Mouse (Mus musculus) gastrocnemius, adult 18-20 months (tissue): ENCODE measurements around the gene Klhl8. TPM values are rescaled to one million over a fixed set of nuclear protein-coding genes. Genes with fewer than 3 reads are reported as not detected.
"Not testable (repeated sequence)": the region's sequence is repeated elsewhere in the genome, so short reads cannot be mapped to it uniquely, and the experiment has no call there.

ENCODE experiments used
- DNase-seq: peaks from one replicate; pipeline ENCODE4 v3.0.0; 2021; ENCODE audit warnings: low spot score
- long read RNA-seq, 2 experiments: library from polyadenylated mRNA; stranded (forward); transcript quantifications; one replicate each; pipeline ENCODE4 v2.0.0; 2021
- total RNA-seq, 2 experiments: library from RNA; stranded (reverse); gene quantifications; 2 replicates each; pipeline ENCODE4 v1.2.3; 2021

Gene Klhl8
- 10 to 100 TPM; 28.4 to 28.6 TPM for total RNA-seq
- long read RNA-seq, experiment 1, transcript Klhl8-201 (10 exons, 3,193 nt) = major isoform, 54 of 135 reads
- long read RNA-seq, experiment 1, partial matches to known transcripts = 11 of 135 reads
- long read RNA-seq, experiment 1, other reads (novel, unspliced or antisense) = 70 of 135 reads
- long read RNA-seq, experiment 2, transcript Klhl8-201 (10 exons, 3,193 nt) = major isoform, 45 of 105 reads
- long read RNA-seq, experiment 2, partial matches to known transcripts = 7 of 105 reads
- long read RNA-seq, experiment 2, other reads (novel, unspliced or antisense) = 53 of 105 reads

DNA sequence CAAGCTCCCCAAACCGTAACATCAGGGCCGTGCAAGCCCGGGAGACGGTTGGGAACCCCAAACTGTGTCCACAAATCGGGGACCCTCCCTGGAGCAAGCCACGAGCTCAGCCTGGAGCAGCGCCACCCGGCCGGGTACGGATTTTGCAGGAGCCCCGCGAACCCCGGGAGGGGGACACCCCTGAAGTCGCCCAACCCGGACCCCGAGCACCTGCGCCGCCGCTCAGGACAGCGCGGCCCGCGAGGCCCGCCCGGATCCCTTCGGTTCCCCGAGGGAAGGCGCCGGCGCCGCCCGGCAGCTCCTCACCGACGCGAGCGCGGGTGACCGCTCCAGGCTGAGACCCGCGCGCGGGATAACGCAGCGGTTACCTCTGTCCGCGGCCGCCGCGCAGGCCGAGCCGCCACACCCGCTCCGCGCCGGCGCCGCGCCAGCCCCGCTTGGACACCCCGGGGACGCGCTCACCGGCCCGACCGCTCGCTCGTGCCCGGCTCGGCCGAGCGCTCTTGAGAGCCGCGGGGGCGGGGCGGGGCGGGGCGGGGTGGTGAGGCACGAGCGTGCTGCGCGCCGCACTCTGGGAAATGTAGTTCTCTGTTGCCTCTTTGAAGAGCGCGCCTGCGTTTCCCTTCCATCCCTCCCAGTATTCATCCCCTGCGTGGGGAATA, at the start of gene Klhl8:
Gene Klhl8, minus strand, starts transcription at position 512 of the 662 bp plus-strand sequence.
- peak; percentile 82 for DNase-seq

DNA sequence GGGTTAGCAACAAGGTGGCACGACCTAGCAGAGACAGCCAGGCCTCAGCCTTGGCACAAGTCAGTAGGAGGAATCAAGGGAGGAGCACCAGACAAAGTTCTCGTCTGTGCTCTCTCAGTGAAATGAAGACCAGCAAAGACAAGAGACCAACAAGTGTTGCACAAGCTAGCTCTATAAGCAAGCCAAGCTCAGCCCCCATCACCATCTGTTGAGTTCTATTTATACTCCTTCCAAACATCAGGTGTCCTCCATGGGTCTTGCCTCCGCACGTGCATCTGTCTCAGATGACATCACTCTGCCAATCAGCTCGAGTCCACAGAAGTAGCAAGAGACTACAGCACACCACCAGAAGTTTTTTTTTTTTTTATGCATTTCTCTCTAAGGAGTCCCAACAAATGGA, 43.6 kb upstream of the Klhl8 start:
- DNase-seq = peak; percentile 14

DNA sequence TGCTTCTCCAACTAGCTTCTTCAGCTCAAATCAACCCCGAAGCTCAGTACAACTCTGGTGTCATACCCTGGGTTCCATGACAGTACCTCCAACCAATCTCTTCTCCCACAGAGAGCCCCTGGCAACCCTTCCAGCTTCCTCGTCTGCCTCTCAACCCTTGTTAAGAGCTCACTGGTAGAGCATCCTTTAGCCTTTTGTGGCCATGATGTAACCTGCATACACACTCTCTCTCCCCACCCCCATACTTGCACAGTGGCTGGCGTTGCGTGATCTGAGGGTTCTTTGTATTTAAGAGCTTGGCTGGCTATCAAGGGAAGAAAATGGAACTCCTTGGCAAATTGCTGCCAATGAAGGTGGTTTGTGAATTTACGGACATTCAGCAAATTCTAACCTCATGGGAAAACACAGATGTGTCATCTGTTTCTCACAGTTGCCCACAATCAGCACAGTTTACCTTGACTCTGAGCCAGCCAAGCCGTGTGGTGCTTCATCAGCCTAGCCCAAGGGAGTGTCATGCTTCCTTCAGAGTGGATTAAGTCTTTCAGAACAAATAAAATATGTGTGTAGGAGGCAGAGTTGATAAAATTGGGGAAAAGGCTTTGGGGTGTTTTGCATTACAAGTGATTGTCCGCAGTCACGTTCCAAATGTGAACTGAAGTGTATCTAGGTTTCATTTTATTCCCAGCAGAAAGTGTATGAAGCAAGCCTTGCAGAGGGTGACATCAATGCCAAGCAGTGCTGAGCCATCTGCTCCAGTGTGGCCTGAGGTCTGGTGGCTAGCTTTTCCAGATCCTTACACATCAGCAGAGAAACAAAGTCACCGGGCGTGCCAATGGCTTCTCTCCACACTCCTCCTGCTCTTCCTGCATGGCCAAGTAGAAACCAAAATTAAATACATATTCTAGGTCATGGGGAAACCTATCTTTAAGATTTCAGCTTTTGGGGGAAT, 42.4 kb upstream of the Klhl8 start:
- no peak for DNase-seq

DNA sequence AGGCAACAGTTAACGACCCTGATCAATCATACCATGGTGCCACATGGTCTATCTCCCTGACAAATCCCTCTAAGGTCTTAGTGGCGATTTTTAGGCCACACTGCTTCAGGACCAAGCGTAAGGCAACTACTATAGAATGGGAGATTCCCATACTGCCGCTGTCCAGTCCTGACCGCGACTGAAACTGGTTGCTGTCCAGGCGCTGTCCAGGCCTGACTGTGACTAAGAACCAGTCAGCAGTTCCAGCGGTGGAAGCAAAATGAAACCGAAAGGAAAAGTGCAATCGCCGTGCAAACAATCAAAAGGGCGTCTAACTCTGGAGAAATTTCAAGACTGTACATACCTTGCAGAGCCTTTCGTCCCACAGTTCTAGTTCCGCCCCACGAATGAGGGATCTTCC, 39.1 kb upstream of the Klhl8 start:
- not testable (repeated sequence) for DNase-seq

DNA sequence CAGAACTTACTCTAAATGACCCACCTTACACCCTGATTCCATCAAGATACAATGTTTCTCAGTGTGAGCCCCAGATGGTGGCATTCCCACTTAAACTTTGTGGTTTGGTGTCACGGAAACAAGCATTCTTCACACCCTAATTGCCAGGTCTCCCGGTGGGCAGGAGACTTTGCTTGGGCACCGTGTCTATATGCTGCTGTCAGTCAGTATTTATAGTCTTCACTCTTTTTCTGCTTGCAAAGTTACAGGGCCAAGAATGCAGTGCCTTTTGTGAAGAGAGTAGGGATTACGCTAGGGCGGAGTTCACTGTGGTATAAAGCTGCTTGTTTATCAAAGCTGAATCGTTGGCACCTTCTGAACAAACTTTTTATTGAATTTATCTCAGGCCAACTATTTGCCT, 32.1 kb upstream of the Klhl8 start:
- no peak for DNase-seq

DNA sequence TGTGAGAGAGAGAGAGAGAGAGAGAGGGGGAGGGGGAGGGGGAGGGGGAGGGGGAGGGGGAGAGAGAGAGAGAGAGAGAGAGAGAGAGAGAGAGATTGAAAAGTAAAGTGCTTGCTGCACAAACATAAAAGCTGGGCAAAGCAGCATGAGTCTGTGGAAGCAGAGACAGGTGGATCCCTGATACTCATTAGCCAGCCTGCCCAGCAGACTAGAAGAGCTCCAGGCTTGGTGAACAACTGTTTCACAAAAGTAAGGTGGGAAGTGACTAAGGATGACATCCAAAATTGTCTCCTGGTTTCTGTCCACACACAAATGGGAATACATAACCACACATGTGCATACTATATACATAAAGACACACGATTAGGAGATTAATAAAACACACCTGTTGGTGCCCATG, 28.8 kb upstream of the Klhl8 start:
- no peak for DNase-seq

DNA sequence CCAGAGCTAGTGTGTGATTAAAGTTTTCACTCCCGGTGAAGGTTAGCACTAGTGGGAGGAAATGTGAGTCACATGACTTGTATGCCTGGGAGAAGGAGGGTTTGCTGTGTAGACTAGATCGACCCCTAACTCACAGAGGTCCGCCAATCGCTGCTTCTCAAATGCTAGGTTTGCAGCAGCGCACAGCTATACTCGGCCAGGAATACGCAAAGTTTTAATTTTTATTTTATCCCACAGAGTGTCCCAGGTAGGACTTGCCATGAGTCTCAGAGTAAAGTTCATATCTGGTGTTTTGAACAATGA, 28.2 kb upstream of the Klhl8 start:
- no peak for DNase-seq

DNA sequence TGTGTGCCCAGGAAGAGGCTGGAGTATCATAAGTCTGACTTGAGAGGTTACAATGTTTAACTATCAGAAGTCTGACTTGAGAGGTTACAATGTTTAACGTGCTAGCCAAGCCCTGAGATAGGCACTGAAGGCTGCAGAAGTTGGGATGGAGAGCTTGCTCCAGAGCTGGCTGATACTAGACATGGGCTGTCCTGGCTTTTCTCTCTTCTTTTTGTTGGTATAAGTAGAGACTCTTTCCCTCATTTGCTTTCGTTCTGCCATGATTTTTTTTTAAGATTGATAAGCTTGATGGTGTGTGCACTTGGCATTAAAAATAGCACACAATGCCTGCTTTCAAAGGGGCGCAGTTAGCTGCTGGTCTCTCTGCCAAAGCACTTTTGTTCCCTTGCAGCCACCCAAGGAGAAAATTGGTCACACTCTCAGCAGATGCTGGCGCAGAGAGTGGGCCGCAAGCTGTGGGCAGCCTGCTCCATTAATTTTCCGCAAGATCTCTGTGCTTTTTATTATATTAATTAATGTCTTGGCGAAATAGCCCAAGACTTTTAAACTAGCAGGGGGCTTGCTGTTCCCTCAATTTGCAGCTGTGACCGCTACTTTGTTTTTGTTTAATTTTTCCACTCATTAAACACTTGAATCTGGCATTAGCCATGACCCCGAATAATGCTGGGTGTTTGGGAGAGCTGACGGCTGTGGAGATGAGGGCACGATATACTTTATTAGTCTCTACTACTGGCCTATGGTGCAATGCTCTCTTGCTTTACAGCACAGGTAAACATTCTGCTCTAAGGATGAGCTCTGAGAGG, 27.7 kb upstream of the Klhl8 start:
- no peak for DNase-seq

DNA sequence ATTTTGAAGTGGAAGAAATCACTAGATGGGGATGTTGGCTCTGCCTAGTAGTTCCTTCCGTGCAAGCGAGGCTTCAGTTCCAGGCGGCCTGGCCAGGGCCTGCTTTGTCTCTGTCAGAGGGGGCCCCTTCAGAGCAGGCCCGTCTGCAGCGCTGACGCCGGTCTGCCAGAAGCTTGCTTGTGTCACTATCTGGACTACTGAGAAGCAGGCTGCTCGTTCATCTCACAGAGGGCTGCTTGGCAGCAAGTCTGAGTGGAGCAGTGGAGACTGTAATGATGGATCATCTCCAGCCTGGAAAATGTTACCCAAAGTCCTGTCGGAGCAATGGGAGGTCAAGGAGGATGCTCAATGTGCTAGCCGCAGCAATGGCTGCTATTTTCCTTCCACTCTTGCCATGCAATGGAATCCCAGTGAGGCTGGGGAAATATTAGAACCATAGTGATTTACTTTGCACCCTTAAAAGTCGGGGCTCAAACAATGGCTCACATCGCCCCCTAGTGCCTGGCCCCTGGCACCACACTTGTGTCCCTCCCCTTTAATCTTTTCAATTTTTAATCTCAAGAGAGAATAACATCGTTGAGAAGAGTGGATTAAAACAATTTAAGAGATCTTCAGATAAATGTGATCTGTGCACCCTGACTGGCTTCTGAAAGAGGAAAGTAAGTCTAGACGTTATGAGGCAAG, 26.0 kb upstream of the Klhl8 start:
- DNase-seq = peak; percentile 14

DNA sequence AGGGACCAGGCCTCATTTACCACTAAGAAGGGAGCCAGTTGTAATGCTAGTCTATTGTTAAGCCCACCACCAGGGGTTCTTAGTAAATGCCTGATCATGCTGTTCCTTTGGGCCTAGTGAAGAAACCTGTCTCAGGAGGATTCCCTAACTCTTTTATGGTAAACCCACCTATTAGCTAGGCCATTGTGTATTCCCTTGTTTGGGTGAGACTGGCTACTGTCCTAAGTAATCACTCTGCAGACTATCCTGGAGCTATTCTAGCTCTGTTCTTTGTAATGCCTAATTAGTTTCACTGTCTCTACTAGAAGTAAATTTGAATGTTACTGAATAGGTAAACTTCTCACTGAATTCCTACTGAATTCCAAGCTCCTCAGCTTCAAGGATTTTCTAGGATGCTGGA, 20.9 kb upstream of the Klhl8 start:
- DNase-seq = not testable (repeated sequence)

DNA sequence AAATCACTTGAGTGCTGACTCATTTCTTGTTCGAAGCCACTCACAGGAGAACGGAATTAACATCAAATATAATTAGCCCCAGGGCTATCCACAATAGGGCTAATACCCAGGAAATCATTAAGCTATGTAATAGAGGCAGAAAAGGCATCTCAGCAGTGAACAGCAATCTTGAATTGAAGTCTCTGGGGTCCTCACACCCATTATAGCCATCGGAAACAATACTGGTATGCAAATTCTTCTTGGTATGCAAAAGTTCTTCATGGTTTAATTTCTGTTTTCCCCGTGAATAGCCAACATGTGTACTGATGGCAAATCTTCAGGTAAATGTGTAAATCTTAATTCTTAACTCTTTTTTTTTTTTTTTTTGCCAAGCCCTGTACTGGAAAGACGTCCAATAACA, 19.5 kb upstream of the Klhl8 start:
- no peak for DNase-seq

DNA sequence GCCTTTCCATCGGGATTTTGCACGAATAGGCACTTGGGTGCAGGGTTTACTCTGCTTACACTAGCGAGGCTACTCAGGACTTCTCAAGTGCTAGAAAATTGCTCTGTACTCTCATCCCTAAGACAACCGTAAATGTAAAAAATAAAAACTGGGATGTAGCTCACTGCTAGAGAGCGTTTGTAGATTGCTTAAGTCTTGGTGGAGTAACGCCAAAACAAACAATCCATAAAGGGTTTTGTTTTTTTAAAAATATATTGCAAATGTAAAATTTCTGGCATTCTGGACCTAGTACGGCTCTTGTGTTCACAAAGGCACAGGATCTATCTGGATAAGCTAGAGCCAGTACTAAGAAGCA, 17.1 kb upstream of the Klhl8 start:
- DNase-seq = no peak

DNA sequence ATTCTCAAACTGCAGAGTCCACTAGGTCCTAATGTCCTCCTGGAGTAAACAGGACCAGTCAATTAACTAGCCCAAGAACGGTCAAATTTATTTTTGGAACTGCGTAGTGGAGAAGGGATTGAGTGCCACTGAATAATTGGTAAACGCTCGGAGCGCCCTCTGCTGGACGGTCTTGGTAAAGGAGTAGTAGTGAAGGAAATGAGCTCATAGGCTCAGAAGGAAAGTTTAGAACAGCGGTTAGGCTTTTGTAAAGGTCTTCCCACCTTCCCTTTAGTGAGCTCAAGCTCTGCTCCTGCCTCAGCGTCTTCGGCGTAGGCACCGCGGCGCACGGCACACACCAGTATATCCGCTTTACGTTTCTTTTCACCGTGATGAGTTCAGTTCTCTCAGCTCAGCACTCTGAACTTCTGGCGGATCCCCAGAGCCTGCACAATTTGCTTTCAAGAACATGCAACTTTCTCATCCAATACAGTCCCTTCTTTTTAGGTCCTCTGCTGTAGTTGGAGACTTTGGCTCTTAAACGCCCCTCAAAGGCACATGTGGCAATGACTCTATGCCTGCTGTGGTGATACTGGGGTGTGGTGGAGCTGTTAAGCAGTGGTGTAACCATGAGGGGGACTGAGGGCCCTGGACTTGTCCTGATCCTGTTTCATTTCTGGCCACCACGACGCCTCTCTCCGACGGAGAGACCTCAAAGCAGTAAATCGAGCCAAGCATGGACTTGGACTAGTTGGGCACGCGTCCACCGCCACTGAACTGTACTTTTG, 16.6 kb upstream of the Klhl8 start:
- peak; percentile 96 for DNase-seq

DNA sequence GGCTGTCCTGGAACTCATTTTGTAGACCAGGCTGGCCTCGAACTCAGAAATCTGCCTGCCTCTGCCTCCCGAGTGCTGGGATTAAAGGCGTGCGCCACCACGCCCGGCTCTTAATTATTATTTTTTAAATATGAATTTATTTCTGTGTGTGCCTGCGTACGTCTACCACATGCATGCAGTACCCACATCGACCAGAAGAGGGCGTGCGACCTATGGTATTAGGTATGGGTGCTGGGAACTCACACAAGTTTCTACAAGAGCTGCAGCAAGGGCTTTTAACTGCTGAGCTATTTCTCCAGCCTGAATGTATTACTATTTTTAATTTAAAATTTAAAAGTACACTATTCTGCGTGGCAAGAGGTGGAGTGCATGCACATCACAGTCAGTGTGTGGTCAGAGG, 15.3 kb upstream of the Klhl8 start:
- no peak for DNase-seq

DNA sequence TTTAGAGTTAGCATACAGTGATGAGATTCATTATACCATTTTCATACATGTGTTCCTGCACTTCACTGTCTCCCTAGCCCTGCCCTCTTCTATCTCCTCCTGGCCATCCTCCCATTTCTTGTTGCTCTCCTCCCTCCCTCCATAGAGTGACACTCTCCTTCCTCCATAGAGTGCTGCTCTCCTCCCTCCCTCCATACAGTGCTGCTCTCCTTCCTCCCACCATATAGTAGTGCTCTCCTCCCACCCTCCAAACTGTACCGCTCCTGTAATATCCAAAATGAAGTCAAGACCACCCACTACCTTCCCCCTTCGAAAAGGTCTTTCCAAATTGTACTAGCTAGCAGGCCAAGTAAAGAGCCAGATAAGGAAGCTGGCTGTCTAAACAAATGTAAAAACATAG, 12.7 kb upstream of the Klhl8 start:
- DNase-seq = no peak

DNA sequence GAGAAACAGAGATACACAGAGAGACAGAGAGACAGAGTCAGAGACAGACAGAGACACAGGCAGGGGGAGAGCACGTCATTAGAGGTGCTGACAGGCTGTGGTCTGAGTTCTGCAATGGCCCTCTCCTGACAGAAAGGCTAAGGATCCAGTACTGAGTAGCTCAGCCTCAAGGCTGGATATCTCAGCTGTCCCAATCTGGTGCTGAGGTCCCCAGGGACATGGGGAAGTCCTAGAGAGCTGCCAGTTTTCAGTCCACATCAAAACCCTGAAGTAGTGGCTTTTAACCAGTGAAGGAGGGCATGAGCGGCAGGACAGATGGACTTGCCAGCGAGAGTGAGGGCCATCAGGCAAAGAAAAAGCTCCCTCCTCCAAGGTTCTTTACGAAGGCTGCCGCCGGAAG, 12.0 kb upstream of the Klhl8 start:
- no peak for DNase-seq

DNA sequence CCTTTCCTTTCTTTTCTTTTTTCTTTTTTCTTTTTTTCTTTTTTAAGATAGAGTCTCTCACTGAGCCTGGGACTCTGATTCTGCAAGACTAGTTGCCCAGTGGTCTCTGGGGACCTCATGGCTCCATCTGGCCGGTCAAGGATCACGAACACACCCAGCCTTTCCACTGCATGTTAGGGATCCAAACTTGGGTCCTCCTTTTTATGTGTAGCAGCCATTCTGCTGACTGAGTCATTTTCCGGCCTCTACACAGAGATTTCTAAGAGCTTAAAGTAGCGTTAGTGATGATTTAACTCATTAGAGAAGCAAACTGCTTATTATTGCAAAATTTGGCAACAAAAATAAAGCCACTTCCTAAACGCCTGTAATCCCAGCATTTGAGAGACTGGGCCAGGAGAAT, 11.4 kb upstream of the Klhl8 start:
- DNase-seq = no peak

DNA sequence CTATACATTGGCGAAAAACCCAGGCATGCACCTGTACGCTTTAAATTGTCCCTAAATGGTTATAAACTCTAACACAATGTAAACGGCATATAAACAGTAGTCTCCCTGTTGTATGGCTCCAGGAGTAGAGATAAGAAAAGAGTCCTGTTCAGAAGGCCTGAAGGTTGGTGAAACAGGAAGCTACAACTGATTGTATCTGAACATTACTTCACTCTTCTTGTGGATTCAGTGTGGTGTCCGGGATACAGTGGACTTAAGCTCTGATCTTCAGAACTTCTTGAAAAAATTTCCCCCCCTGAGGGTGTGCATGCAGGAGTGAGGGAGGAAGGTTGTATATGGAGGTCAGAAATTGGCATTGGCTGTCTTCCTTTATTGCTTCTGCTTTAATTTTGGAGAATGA, 8.4 kb upstream of the Klhl8 start:
- DNase-seq = no peak

DNA sequence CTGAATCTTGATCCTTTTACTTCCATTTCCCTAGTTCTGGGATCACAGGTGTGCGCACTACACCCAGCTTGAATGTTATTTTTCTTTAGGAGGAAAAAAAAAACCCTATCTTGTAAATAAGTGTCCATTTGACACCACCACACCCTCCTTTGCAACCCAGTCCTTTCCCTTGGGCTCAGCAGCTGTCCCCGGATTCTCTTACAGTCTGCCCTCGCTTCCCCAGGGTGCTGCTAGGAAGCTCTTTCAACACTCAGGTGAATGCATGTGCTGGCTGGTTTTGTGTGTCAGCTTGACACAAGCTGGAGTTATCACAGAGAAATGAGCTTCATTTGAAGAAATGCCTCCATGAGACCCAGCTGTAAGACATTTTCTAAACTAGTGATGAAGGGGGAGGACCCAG, 7.2 kb upstream of the Klhl8 start:
- no peak for DNase-seq

DNA sequence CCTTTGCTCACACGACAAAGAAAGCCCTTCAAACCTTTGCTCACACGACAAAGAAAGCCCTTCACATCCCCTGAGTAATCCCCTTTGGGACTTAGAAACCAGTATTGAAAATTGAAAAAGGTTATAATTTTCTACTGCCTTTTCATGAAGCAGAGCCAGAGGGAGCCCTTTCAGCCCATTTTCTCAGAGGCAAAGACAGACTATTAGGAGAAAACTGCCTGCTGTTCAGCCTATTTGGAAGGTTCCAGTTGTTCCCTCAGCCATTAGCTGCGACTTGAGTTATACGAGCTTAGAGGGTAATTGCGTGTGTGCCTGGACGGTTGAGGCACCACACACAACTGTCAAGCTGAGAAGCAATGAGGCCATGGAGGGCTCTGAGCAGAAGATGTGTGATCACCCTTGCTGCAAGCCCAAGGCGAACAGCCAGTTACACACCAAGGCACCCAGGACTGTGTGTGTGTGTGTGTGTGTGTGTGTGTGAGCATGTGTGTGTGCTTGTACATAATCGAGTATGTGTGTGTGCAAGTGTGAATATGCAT, 6.4 kb upstream of the Klhl8 start:
- no peak for DNase-seq
